Mouse (Mus musculus) heart, adult 2 months (tissue): ENCODE results near the gene Rnf114. TPM values are rescaled to one million over a fixed set of nuclear protein-coding genes. Genes with fewer than 3 reads are reported as not detected.
A peak's percentile ranks its signal among the peaks of the same experiment; 100 is the strongest.

Experiments used
- DNase-seq, 2 experiments: peaks; one replicate each; pipeline ENCODE4 v3.0.0; 2021
- H3K27ac ChIP-seq: fragments of 200-600 bp; 2 replicates; pipeline ENCODE4 v1.8.1; 2022
- H3K27me3 ChIP-seq: fragments of 200-500 bp; 2 replicates; pipeline ENCODE4 v1.6.1; 2012; ENCODE audit warnings: mild to moderate bottlenecking, low read length, inconsistent platforms, mixed read lengths; ENCODE audit not compliant: control insufficient read depth, insufficient read depth
- H3K36me3 ChIP-seq: fragments of 200-500 bp; 2 replicates; pipeline ENCODE4 v1.6.1; 2012; ENCODE audit warnings: low read length, inconsistent platforms; ENCODE audit not compliant: control insufficient read depth, insufficient read depth
- H3K4me1 ChIP-seq: fragments of 200-500 bp; 2 replicates; pipeline ENCODE4 v1.6.1; 2011; ENCODE audit warnings: low read length; ENCODE audit not compliant: control insufficient read depth, insufficient read depth
- H3K4me3 ChIP-seq: fragments of 200-600 bp; 2 replicates; pipeline ENCODE4 v1.8.1; 2022
- H3K79me2 ChIP-seq: fragments of 200-500 bp; replicated peaks from 2 replicates; pipeline ENCODE4 v1.6.1; 2012; ENCODE audit warnings: mild to moderate bottlenecking, inconsistent platforms, low read length, moderate library complexity, mixed read lengths; ENCODE audit not compliant: control insufficient read depth, insufficient read depth
- H3K9ac ChIP-seq: fragments of 200-500 bp; 2 replicates; pipeline ENCODE4 v1.6.1; 2012; ENCODE audit warnings: low read depth, mild to moderate bottlenecking, control low read depth, inconsistent platforms, low read length, mixed read lengths
- CTCF ChIP-seq: fragments of 200-600 bp; IDR thresholded peaks from 2 replicates; pipeline ENCODE4 v1.8.1; 2022; ENCODE audit warnings: antibody characterized with exemption, mild to moderate bottlenecking, moderate library complexity
- EP300 ChIP-seq: fragments of 200-500 bp; IDR thresholded peaks from 2 replicates; pipeline ENCODE4 v1.6.1; 2011; ENCODE audit warnings: low read depth, low read length, control low read depth; ENCODE audit not compliant: insufficient read depth
- POLR2A ChIP-seq: fragments of 200-500 bp; IDR thresholded peaks from 2 replicates; pipeline ENCODE4 v1.6.1; 2011; ENCODE audit warnings: mild to moderate bottlenecking, low read depth, low read length, control low read depth; ENCODE audit not compliant: insufficient read depth
- WGBS: fragments of 180-500 bp; shearing (Covaris S2); methylation state at CpG from one replicate; pipeline ENCODE4 v1.1.7; 2018; 5-methylcytosine and 5-hydroxymethylcytosine counted together
- intact Hi-C: fragments of 180-260 bp; cut with DNase I; formaldehyde crosslinking; loops from one replicate; pipeline ENCODE4 v1.15.1; 2025
- polyA plus RNA-seq: library from polyadenylated mRNA; depleted of rRNA; stranded (reverse); fragments of >200 nt; gene quantifications from 2 replicates; pipeline ENCODE4 v1.2.3, GENCODE M21; 2012
- total RNA-seq, 2 experiments: library from RNA; stranded (reverse); gene quantifications; 2 replicates each; pipeline ENCODE4 v1.2.3; 2021

The Rnf114 gene
- total and polyA plus RNA-seq, 3 experiments, result 60.4 to 96.3 (median 76.7) TPM

DNA sequence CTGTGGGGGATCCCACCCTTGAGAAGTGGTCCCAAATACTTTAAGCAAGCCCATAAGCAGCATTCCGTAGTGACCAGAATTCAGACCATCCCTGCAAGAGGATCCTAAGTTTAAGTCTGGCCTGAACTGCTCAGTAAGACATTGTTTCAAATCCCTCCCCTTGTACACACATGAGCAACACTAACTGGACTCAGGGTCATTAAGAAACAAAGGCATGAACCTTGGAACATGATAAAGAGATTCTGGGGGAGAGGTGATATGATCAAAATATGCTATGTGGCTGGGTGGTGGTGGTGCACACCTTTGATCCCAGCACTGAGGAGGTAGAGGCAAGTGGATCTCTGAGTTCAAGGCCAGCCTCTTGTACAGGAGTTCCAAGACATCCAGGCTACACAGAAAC, 12.9 kb upstream of the Rnf114 start:
- DNase-seq, result no peak
- no peaks in the 10 kb centered on the region for H3K27me3 ChIP-seq
- intact Hi-C loops, result no loop called here
- no peaks in the 10 kb centered on the region for H3K79me2 ChIP-seq
- H3K9ac ChIP-seq, result no peak overlapping the region
- H3K36me3 ChIP-seq, result no peaks in the 10 kb centered on the region
- H3K27ac ChIP-seq, result no peak overlapping the region
- no peak for TF ChIP-seq CTCF
- no peak for TF ChIP-seq POLR2A
- no peak for TF ChIP-seq EP300
- H3K4me3 ChIP-seq, result no peak overlapping the region
- H3K4me1 ChIP-seq, result peaks cover 6% of the 10 kb centered on the region
- 94% methylated on average over 1 of the region's 1 CpGs for WGBS

DNA sequence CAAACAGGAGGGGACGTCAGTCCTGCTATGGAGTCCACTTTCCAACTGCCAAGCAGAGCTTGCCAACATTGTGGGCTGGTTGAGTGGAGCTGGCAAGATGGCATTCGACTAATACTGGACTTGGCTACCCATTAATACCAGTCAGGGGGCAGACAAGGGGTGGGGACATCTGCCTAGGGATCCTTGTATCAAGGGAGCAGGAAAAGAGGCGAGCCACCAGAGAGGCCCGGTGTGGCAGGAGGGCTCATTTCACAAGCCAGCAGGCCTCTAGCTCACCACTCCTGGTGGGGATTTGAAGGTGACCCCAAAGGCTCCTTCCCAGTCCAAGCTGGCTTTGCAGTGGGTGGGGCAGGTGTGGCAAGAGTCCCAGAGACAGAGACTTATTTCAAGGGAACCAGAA, 9.8 kb upstream of the Rnf114 start:
- Histone ChIP-seq H3K9ac (no peak overlapping the region), H3K4me1 (peaks cover 12% of the 10 kb centered on the region), H3K27me3 (no peaks in the 10 kb centered on the region), H3K79me2 (peaks cover 6% of the 10 kb centered on the region), H3K27ac (no peak overlapping the region), H3K36me3 (no peaks in the 10 kb centered on the region), H3K4me3 (no peak overlapping the region)
- no peak for DNase-seq
- TF ChIP-seq CTCF (no peak), EP300 (no peak), POLR2A (no peak)
- 74% methylated on average over 4 of the region's 4 CpGs for WGBS
- intact Hi-C loops, result no loop called here

- H3K27ac ChIP-seq, result no peak overlapping the region
- no peaks in the 10 kb centered on the region for H3K36me3 ChIP-seq
- WGBS, result 80% methylated on average over 27 of the region's 27 CpGs
- TF ChIP-seq CTCF, result no peak
- no peak for TF ChIP-seq POLR2A
- no peak for TF ChIP-seq EP300
- no peak overlapping the region for H3K4me3 ChIP-seq
- no peak overlapping the region for H3K9ac ChIP-seq
- intact Hi-C loops, result no loop called here
- peak in 1 of 2 experiments; percentile 25 for DNase-seq
- H3K79me2 ChIP-seq, result peaks cover 6% of the 10 kb centered on the region
- no peaks in the 10 kb centered on the region for H3K27me3 ChIP-seq
- H3K4me1 ChIP-seq, result peaks cover 12% of the 10 kb centered on the region
These were observed 9.2 kb upstream of the Rnf114 start for GRCm38 (mm10) chr2:167483081-167483826.

DNA sequence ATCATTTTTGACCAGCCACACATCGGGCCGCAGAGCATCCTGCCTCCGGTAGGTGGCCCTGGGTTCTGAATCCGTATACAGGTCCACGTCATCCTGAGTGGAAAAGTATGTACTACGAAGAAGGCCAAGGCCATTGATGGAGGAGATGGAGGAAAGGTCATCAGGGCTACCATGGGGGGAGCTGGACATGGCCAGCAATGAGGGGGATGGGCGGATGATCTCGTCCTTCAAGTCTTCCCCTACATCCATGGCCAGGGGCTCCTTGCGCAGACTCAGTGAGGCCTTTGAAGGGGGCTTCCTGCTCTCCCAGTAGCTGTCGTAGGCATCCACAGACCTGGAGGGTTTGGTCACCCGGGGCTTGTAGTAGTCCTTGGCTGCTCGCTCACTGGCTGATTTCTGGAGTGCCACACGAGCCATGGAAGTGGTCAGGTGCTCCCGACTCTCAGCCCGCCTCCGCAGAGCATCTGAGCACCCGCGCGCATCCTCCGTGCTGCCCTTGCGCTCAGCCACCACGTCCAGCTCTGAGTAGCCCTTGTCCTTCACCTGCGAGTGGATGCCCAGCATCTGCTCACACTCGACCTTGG, 8.5 kb upstream of the Rnf114 start:
- no peak overlapping the region for H3K9ac ChIP-seq
- peaks cover 8% of the 10 kb centered on the region for H3K79me2 ChIP-seq
- no peak for DNase-seq
- no peak overlapping the region for H3K4me3 ChIP-seq
- no peaks in the 10 kb centered on the region for H3K36me3 ChIP-seq
- no peak overlapping the region for H3K27ac ChIP-seq
- H3K4me1 ChIP-seq, result peaks cover 12% of the 10 kb centered on the region
- intact Hi-C loops, result no loop called here
- 94% methylated on average over 24 of the region's 24 CpGs for WGBS
- no peaks in the 10 kb centered on the region for H3K27me3 ChIP-seq
- no peak for TF ChIP-seq POLR2A
- TF ChIP-seq CTCF, result no peak
- TF ChIP-seq EP300, result no peak

- 94% methylated on average over 11 of the region's 11 CpGs for WGBS
- TF ChIP-seq EP300, result no peak
- no peak for TF ChIP-seq POLR2A
- no peak for TF ChIP-seq CTCF
- intact Hi-C loops, result no loop called here
- no peaks in the 10 kb centered on the region for H3K27me3 ChIP-seq
- H3K79me2 ChIP-seq, result peaks cover 8% of the 10 kb centered on the region
- peaks cover 14% of the 10 kb centered on the region for H3K4me1 ChIP-seq
- no peak overlapping the region for H3K9ac ChIP-seq
- no peaks in the 10 kb centered on the region for H3K36me3 ChIP-seq
- H3K4me3 ChIP-seq, result no peak overlapping the region
- no peak for DNase-seq
- H3K27ac ChIP-seq, result no peak overlapping the region; the same call in 1 of the 2 replicates
These were observed 7.5 kb upstream of the Rnf114 start for GRCm38 (mm10) chr2:167484932-167485331.

DNA sequence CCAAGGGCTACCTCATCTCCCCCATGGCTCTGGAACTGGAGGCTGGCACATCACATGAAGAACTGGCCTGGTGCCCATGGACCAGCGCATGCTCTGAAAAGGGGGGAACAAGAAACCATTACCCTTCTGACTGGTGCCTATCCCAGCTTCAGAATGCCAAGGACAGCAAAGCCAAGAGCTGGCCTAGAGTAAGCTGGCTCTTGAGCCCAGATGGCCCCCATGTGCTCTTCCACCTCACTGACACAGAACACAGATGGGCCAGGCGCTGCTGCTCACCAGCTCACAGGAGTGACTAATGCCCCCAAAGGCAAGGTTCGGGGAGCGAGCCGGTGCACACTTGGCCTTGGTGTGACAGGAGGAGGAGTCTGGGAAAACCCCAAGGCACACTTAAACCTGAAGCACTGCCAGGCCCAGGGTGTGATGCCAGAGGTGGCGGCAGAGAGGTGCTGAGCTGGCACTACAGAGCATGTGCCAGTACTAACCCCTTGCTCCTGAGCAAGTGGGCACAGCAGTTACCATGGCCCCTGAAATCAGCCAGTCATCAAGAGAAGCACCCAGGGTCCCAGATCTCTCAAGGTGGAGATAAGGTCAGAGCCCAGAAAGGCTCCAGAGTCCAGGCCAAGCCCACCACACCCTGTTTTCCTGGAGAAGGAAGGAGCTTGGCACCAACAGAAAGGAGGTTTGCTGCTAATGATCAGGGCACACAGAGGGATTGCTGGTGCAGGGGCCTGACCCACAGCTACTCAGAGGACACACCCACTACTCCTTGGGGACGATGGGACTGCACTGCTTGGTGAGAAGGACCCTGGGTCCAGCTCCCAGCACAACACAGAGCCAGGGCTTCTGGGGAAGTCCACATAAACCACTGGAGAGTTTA, 6.7 kb upstream of the Rnf114 start:
- 33% methylated on average over 7 of the region's 7 CpGs for WGBS
- DNase-seq, result peak; percentile 68 to 75
- H3K79me2 ChIP-seq, result peaks cover 8% of the 10 kb centered on the region
- no peak overlapping the region for H3K4me3 ChIP-seq
- peak overlapping the region; percentile 36 for H3K27ac ChIP-seq
- H3K36me3 ChIP-seq, result no peaks in the 10 kb centered on the region
- intact Hi-C loops, result no loop called here
- TF ChIP-seq CTCF, result no peak
- no peak for TF ChIP-seq EP300
- TF ChIP-seq POLR2A, result 0 out of 2 replicates have a peak, but pooled peaks have one; percentile 8
- H3K4me1 ChIP-seq, result peaks cover 14% of the 10 kb centered on the region
- peak overlapping the region; percentile 23 for H3K9ac ChIP-seq
- no peaks in the 10 kb centered on the region for H3K27me3 ChIP-seq
